Mouse (Mus musculus): ENCODE data around the gene Socs7. TPM values are rescaled to one million over a fixed set of nuclear protein-coding genes. Genes with fewer than 3 reads are reported as not detected.

Socs7 gene
- total RNA-seq, 1 experiment from 2014 or later = 18.3 TPM

DNA sequence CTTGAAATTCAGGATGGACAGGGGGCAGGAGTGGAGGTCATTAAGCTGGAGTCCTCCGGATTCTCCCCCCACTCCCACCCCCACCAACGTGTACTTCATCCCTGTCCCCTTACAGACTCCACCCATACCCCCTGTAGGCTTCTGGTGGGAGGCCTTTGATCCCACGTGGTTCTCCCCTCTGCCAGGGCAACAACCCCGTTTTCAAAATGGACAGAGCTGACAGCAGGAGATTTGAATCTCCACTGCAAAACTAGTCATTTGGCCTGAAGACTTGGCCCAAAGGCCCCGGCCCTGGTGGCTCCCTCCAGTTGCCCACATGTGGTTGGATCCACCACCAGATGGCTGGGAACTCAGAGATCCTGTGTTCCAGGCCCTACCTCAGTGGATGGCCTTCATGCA, 54.3 kb downstream of the Socs7 start:
- DNase-seq = no peak

- DNase-seq = no peak
Measured at GRCm38 (mm10) chr11:97418834-97419539, 56.6 kb downstream of the Socs7 start.

DNA sequence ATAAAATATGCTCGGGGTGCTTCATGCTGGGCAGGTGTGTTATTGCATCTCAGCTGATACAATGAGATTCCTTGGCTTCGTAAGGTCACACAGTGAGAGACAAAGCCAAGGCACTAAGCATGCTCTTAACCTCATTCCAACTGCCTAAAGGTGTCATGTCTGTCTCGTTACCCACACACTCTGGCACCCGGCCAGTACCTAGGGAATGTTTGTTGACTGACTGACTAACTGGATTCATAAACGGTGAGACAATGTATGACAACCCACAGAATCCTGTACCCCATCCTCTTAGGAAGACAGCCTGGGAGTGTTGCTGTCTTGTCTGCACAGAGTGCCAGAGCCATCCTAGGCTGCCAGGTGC, 57.2 kb downstream of the Socs7 start:
- DNase-seq = no peak

- DNase-seq = no peak
Measured at GRCm38 (mm10) chr11:97422507-97422906, 60.2 kb downstream of the Socs7 start.

DNA sequence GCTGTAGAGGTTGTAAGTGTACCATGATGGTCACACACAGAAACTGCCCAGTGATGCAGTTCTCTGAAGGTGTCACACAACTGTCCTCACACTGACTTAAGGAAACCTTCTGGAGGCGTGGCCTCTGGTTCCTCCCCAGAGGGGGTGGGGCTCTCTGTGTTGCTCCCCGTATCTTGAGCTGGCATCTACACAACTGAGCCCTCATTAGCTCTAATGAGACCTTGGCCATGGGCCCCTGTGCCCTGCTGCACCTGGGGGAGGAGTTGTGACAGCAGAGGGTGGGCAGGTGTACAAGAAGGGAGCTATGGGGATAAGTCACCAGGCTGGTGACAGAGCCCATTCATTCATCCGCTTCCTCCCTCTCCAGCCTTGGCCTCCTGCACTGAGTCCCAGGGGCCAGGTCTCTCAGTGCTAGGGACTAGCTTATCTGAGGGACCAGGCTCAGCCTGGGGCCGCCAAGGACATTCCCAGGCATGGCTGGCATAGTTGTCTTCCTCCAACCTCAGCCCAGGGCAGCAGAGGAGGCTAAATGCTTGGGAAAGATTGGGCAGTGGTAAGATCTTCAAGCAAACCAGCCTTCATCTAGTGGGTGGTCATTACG, 61.8 kb downstream of the Socs7 start:
- DNase-seq = peak; percentile 48

DNA sequence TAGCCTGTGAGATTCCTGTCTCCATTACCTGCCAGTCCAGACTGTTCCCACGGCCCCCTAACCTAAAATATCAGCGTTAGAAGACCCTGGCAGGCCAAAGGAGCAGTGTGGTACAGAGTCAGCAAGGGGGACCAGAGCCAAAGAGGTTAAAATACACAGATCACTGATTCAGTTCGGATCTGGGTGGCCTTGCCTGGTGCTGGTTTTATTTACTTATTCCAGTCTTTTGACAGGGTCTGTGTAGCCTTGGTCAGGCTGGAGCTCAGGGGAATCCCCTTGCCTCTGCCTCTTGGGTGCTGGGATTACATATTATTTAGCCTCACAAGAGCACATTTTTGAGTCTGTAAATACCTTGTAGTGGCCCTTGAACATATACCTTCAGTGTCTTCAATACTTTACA, 62.5 kb downstream of the Socs7 start:
- DNase-seq = peak; percentile 59

- DNase-seq = peak; percentile 87
Measured at GRCm38 (mm10) chr11:97427794-97428725, 65.7 kb downstream of the Socs7 start.

DNA sequence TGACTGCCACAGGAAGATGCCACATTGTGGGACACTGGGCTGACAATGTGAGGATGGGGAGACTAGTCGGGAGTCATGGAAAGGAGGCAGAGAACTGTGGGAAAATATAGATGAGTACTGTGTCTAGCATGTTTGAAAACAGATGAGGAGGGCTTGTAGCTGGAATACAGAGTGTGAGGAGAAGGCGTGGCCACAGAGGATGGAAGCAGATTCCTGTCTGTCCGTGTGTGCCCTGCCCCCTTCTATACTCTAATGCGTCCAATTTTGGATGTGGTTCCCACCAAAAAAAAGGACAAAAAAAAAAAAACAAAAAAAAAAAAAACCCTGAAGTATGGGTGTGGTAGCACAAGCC, 66.4 kb downstream of the Socs7 start:
- DNase-seq = no peak

GRCm38 (mm10) chr11:97429615-97430014, 67.3 kb downstream of the Socs7 start:
- no peak for DNase-seq

DNA sequence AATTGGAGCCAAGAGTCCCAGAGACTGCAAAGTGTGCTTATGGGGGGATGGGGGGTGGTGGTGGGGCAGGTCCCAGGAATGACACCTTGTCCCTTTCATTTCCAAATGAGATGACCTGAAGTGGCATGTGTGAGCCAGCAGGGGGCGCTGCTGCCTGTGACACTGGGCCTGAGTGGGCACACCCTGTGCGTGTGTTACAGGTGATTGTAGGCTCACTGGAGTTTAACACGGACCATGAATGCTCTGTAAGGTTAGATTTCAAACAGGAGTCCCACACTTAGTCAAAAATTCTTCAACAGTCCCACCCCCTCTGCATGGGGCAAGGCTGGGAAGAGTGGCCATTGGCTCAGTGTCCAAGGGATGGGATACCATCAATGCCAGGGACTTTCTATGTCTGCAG, 69.7 kb downstream of the Socs7 start:
- peak; percentile 84 for DNase-seq

DNA sequence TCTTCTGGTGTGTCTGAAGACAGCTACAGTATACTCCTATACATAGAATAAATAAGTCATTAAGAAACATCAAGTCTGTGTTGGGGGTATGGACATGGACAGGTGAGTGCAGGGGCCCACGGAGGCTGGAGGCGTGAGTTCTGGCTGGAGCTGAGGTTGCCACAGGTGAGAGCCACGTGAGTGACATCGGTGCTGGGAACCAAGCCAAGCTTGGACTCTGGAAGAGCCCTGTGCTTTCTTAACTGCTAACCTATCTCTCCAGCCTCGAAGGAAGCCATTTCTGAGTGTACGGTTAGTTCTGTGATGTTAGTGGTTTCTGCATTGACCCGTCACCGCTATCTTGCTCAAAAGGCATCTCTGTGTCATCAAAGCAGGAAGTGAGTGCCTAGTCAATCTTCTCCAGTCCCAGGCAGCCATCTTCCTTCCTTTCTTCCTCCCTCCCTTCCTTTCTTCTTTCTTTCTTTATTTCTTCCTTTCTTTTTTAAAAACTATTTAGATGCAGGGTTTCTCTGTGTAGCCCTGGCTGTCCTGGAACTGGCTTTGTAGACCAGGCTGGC, 70.7 kb downstream of the Socs7 start:
- DNase-seq = no peak

GRCm38 (mm10) chr11:97434121-97434520, 71.8 kb downstream of the Socs7 start:
- no peak for DNase-seq

DNA sequence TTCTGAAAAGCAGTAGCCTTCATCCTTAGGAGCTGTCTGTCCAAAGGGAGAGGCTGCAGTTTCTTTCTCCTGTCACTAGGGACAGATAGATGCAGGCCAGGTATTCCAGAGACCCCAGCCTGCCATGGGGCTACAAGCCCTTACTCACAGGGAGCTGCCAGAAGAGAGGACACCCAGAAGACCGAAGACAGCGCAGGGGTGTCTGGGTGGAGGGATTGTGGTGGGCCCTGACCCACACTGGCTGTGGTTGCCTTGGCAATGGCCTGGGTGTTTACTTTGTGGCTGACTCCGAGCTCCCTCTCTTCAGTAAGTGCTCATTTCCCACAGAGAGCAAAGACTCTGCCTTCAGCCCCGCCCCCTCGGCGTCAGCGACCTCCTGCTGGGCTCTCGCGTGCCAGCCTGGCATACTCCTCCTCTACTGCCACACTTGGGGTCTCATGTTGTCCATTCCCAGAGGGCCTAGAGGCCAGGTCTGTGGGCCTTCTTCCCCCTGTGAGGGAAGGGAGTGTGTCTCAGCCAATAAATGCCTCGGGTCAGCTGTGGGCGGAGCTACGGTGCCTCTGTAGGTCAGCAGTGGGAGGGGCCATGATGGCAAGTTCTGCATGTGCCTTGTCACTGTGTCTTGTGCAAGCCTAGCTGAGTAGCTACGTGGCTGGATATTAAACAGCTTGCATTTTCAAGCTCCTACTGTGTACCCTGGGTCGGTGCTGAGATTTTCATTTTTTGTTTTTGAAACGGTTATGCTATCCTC, 72.5 kb downstream of the Socs7 start:
- DNase-seq = peak; percentile 93

- peak; percentile 78 for DNase-seq
Measured at GRCm38 (mm10) chr11:97435808-97436491, 73.6 kb downstream of the Socs7 start.

DNA sequence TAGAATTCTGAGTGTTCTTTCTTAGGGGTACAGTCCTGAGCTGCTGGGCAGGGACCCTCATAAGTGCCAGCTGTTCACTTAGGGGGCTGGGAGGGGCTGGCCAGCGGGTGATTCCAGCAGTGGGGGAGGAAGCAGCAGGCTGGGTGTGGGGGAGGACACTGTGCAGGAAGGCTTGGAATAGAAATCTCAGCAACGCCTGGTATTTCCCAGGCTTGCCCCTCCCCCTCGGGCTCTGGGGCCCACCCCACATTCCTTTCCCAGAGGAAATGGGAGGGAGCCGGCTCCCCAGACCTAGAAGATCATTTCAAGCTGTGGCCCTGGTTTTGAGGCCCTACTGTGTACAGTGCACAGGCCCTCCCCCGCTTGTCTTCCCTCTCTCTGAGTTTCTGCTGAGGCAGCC, 75.4 kb downstream of the Socs7 start:
- DNase-seq = peak; percentile 82

- DNase-seq = peak; percentile 59
Measured at GRCm38 (mm10) chr11:97438868-97439267, 76.5 kb downstream of the Socs7 start.

- peak; percentile 90 for DNase-seq
Measured at GRCm38 (mm10) chr11:97439935-97440334, 77.6 kb downstream of the Socs7 start.

DNA sequence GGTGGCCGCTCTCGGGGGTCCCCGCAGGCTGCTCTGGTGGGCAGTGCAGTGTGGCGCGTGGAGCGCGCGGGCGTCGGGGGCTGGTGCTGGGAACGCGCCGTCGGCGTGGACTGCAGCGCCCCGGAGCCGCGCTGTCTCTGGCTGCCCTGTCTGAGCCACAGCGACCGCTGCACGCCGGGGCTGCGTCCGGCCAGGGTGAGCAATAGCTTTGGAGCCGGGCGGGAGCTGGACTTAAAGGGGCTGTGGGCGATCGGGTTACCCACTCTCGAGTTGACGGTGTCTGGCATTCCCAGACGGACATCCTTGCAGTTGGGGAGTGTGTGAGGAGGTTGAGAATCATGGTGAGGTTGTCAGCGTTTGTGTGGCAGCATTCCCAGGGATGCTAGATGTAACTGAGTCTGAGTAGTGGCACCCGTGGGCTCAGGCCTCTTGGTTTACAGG, 78.1 kb downstream of the Socs7 start:
- peak; percentile 70 for DNase-seq

DNA sequence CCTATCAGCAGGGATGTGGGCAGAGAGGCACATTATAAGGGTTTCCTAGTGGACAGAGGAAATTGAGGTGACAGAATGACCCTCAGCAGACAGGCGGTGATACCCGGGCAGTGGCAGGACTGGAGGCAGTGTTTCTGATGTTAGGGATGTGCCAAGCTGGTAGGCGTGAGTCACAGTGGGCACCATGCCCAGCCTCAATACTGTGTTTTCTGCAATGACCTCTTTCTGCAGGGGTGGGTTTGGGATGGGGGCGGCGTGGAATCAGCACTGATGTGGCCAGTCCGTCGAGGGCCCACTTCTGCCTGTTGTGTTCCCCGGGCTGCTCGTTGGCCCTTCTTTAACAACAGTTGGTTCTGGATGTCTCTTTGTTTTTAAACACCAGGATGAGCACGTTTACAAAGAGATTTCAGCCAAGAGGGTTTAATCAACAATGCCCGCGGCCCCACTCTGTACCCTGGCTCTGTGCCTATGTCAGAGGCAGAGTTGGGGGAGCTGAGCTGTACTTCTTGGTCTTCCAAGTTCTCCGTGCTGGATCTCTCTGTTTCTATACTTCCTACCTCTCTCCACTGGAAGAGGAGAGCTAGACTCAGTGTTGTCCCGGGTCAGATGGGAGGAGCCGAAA, 78.8 kb downstream of the Socs7 start:
- DNase-seq = peak; percentile 90

GRCm38 (mm10) chr11:97441658-97442125, 79.3 kb downstream of the Socs7 start:
- DNase-seq = peak; percentile 56
